Mouse (Mus musculus) urinary bladder, postnatal 14 days (tissue): ENCODE measurements around the gene Foxq1.

Experiments
- DNase-seq: peaks from one replicate; pipeline ENCODE4 v3.0.0; 2021; ENCODE audit warnings: low spot score

The Foxq1 gene

DNA sequence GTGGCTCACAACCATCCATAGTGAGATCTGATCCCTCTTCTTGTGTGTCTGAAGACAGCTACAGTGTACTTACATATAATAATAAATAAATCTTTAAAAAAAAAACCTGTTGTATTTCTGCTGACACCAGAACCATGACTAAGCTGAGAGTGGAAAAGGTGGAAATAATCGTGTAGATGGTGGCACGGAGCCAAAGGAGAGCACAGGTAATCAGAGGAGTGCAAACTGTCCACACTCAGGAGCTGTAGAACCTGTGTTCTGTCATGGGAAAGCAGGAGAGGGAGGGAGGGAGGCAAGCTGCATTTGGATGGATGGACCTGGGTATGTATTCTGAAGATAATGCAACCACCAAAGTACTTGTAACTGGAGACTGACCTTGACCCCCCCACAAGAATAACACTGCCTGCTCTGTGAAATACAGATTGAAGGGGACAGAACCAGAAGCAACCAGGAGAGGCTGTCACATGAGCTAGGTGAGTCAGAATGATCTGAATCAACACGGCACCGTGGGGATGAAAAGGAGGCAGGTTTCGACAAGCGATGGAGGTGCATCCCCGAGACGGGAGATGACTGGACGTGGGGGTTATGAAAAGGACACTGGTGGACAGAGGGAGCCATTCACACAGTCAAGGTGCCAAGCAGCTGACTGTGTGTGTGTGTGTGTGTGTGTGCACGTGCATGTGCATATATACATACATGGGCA is 17.0 kb downstream of the Foxq1 start:
- peak; percentile 75 for DNase-seq

DNA sequence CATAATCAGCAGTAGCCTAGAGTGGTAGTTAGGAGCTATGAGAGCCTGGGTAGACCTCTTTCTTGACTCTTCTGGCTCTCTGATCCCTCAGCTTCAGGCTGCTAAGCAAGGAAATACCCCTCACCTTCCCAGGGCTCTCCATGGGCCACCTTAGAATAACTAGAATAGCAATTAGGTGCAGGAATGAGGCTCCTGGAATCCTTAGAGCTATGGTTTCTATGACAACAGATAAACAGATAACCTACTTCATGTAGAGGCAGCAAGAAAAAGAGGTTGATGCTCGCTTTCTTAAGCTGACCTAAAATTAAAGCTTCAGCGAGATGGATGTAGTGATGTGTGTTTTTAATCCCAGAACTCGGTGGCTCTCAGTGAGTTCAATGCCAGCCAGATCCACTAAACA is 18.7 kb downstream of the Foxq1 start:
- DNase-seq, result no peak

DNA sequence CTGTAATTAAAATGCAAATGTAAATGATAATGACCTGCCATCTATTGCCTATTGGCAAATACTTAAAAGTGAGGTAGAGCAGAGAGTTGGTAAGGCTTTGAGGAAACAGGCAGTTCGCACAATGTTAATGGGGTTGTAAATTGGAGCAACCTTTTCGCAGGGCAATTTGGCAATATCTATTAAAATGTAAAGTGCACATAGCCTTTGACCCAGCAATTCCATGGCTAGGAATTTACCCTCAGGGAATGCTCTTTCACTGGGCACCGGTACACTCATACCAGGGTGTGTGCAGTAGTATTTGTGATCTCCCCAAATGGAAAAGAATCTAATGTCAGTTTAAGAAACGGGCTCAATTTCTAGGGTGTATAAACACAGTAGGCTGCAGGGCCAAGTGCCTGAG is 20.8 kb downstream of the Foxq1 start:
- no peak for DNase-seq

DNA sequence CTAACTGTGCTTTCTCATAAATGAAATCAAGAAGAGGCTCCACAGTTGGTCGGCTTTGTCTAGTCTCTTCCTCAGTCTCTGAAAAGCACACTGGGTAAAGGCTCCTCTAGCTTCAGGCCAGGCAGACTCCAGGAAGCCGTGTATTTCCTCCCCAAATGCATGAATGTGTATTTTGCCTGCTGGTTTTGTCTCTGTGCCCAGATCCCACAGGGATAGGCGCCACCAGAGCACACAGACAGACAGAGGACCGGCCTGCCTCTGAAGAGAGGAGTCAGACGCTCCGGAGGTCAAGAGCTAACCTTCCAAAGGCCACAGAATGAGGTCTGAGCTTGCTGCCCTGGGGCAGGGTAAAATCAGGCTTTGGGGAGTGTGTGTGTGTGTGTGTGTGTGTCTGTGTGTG is 21.6 kb downstream of the Foxq1 start:
- peak; percentile 48 for DNase-seq

DNA sequence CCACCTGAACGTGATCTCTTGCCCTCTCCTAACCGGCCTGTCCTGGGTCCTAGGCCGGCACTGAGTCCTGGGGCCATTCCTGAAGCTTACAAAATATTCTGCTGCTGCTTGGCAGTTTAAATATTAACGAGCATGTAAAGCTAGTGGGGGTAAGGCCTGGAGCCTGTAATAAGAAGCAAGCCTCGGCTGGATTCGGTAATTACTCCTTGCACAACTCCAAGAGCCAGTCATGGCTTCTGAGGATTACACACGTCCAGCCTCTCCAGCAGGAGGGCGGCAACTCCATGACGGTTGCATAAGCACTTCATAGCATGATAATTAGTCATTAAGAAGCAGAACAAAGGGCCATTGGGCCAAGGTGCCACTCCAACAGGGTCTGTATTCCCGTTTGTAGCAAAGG is 22.5 kb downstream of the Foxq1 start:
- DNase-seq, result peak; percentile 55

DNA sequence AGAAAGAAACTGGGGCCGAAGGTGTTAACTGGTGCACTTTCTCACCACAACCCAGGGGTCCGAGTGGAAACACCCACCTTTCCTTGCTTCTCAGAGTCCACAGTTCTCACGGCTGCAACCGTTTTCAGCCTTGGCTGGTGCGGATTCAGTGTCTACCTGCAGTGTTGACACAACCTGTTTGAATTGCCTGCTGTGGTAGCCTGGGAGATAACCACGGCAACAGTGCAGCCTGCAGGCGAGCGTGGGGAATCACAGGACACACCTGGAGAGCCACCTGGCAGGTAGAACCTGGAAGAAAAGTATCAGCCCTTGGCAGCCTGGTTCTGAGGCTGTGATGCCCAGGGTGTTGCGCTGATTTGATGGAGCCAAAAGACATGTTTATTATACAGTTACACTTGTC is 23.9 kb downstream of the Foxq1 start:
- DNase-seq, result peak; percentile 75

DNA sequence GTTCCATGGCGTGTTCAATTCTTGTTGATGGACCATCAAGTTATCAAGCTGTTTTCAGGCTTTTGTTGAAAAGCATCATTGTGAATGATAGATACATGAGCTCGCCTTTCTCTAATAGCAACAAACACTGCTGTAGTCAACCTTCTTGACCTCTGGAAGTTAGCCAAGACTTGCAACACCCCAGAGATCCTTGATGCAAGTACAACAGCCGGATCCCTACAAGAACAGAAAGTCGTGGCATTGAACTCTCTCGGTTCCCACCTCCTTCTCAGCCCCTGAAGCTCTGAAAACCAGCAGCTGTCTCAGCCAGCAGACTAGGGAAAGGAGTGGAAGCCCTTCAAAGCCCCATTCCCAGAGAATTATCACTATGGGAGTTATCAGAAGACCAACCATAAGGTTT is 31.4 kb downstream of the Foxq1 start:
- no peak for DNase-seq

DNA sequence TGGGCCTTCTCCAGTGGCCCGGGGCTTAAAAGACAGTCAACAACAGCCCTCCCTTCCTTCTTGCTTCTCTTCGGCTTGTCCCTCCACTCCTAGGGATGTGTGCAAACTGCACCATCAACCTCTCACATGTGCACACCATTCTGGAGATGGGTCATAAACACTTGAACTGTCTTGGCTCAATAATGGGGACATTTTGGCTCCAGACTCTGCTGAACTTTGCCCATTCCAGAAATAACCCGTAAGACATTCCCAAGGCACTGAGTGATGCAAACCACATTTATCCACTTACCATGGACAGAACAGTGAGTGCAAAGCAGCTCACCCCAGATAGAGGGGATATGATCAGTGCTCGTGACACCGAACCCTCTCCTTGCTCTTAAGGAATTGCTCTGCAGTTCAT is 43.6 kb downstream of the Foxq1 start:
- no peak for DNase-seq

DNA sequence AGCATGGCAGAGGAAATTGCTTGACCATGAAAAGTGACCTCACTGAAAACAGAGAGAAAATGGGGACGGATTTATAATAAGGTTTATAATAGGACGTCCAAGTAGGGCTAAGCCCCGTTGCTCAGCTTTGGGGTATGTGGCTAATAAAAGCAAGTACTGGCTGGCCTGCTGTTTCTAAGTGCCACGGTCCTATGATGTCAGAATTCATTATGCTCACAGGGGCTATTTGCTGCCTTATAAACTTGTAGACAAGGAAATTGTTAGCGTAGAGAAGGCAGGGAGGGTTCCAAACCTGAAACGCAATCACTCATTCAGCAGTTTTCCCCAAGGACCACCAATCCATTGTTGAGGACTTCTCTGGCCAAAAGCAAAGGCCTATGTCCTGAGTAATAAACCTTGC is 48.0 kb downstream of the Foxq1 start:
- no peak for DNase-seq
